In the genomic region with DNA sequence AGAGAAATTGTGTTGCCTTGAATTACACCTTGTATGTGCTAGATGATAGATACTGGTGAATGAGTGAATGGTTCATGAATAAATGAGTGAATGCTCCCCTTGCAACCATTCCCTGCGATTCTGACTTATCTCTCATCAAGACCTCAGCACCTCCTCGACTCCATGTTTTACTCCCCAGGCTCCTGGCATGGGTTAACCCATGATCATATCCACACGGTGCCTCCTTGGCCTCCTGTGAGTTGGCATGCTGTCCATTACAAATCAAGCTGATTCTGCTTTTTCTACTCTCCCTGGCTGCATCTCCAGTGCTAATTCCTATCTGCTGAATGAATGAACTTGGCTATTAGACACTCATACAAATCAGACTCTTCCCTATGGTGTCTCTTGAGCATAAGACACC, we compare ENCODE assay signal across 13 mouse cellular contexts.
"Had no signal": no experiment of that assay in that cellular context is flagged by ENCODE, and none has a peak within 500 bp of the region (broad histone marks: within the 10 kb centered on the region; RNA-seq: fewer than 3 reads in every experiment).

No protein-coding gene starts in this region.

- DNase-seq: gastrocnemius, adult 2 months; gastrocnemius, postnatal 10 days; gastrocnemius, postnatal 25 days; heart, adult 2 months; heart, postnatal 10 days; heart, postnatal 4 days; kidney, adult 18-20 months; kidney, adult 8-10 months; kidney, postnatal 10 days; kidney, postnatal 25 days; layer of hippocampus, adult 9-11 months; layer of hippocampus, postnatal 36 days; left cerebral cortex, postnatal 4 days had no signal
